Mouse (Mus musculus) neural tube, embryonic 13.5 days (tissue): ENCODE data around the gene Ccdc105. TPM values are rescaled to one million over a fixed set of nuclear protein-coding genes. Genes with fewer than 3 reads are reported as not detected.
A peak's percentile ranks its signal among the peaks of the same experiment; 100 is the strongest.

Experiments used
- ATAC-seq: fragments of 200-750 bp; cut with Nextera tagmentation; 2 replicates; pipeline ENCODE4 v1.8.0; 2017; ENCODE audit warnings: low read depth, mild to moderate bottlenecking, moderate TSS enrichment, moderate library complexity
- H3K27ac ChIP-seq: fragments of 300-500 bp; sonication (generic); replicated peaks from 2 replicates; pipeline ENCODE4 v1.5.1; 2015; ENCODE audit warnings: moderate library complexity, mild to moderate bottlenecking, inconsistent platforms
- H3K27me3 ChIP-seq: fragments of 300-500 bp; sonication (generic); 2 replicates; pipeline ENCODE4 v1.6.1; 2015; ENCODE audit warnings: mild to moderate bottlenecking, inconsistent platforms
- H3K36me3 ChIP-seq: fragments of 300-500 bp; sonication (generic); 2 replicates; pipeline ENCODE4 v1.6.1; 2015; ENCODE audit warnings: mild to moderate bottlenecking, inconsistent platforms
- H3K4me1 ChIP-seq: fragments of 300-500 bp; sonication (generic); replicated peaks from 2 replicates; pipeline ENCODE4 v1.6.1; 2015; ENCODE audit warnings: inconsistent platforms
- H3K4me2 ChIP-seq: fragments of 300-500 bp; sonication (generic); 2 replicates; pipeline ENCODE4 v1.6.1; 2015; ENCODE audit warnings: inconsistent platforms, mild to moderate bottlenecking, moderate library complexity
- H3K4me3 ChIP-seq: fragments of 300-500 bp; sonication (generic); 2 replicates; pipeline ENCODE4 v1.5.1; 2015; ENCODE audit warnings: mild to moderate bottlenecking, inconsistent platforms
- H3K9ac ChIP-seq: fragments of 300-500 bp; sonication (generic); 2 replicates; pipeline ENCODE4 v1.6.1; 2015; ENCODE audit warnings: moderate library complexity, mild to moderate bottlenecking, inconsistent platforms
- H3K9me3 ChIP-seq: fragments of 300-500 bp; sonication (generic); 2 replicates; pipeline ENCODE4 v1.6.1; 2016; ENCODE audit warnings: inconsistent platforms
- WGBS: fragments of 180-500 bp; shearing (Covaris S2); methylation state at CpG from one replicate; pipeline ENCODE4 v1.1.7; 2015; 5-methylcytosine and 5-hydroxymethylcytosine counted together
- polyA plus RNA-seq: library from polyadenylated mRNA; unstranded; fragments of >200 nt; fragmentation: Nextera tagmentation; extraction: Ambion mirVana; gene quantifications from 2 replicates; pipeline ENCODE4 v1.2.1, GENCODE M21; 2015

Ccdc105 gene
- 0.11 and 0.18 TPM in 2 replicates for polyA plus RNA-seq

GRCm38 (mm10) chr10:78752452-78753191 lies at the start of gene Ccdc105:
TSS of gene Ccdc105 (minus strand) at chr10:78753065.
- ATAC-seq = peak; percentile 96
- Histone ChIP-seq H3K4me2 (peak within 1 kb of the TSS; percentile 78), H3K9ac (peak within 1 kb of the TSS; percentile 79), H3K27me3 (peaks cover 20% of the 10 kb centered on the region), H3K4me1 (peaks cover 8% of the 10 kb centered on the region), H3K36me3 (no peaks in the 10 kb centered on the region), H3K4me3 (peak within 1 kb of the TSS; percentile 53), H3K27ac (peak within 1 kb of the TSS; percentile 91), H3K9me3 (no peaks in the 10 kb centered on the region)
- WGBS = under 1% methylated on average over 59 of the region's 61 CpGs

DNA sequence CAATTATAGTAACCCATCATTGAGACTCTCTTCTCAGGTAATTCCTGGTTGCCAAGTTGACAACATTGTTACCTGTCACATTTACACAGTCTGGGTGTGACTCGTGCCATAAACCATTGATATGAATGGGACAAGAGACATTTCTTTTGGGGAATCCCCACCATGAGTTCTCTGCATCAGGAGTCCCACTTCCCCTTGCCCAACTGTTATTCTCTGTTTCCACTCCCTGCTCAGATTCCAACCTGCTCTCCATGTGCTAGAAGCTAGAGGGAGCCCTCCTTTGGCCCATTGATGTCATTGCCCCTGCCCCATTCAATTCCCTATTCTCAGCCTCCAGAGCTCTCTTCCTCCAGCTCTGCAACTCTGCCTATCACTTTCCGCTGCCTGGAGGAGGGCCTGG lies 48.6 kb upstream of the Ccdc105 start:
- H3K4me3 ChIP-seq = no peak overlapping the region
- H3K9me3 ChIP-seq = no peaks in the 10 kb centered on the region
- no peak overlapping the region for H3K9ac ChIP-seq
- H3K4me1 ChIP-seq = no peaks in the 10 kb centered on the region
- H3K27me3 ChIP-seq = no peaks in the 10 kb centered on the region
- WGBS = 82% methylated on average over 2 of the region's 2 CpGs
- H3K27ac ChIP-seq = no peak overlapping the region
- no peak overlapping the region for H3K4me2 ChIP-seq
- H3K36me3 ChIP-seq = no peaks in the 10 kb centered on the region
- ATAC-seq = no peak

- H3K4me1 ChIP-seq = peaks cover 14% of the 10 kb centered on the region
- H3K9ac ChIP-seq = no peak overlapping the region
- no peak overlapping the region for H3K4me2 ChIP-seq
- H3K9me3 ChIP-seq = no peaks in the 10 kb centered on the region
- H3K36me3 ChIP-seq = no peaks in the 10 kb centered on the region
- no peak overlapping the region for H3K4me3 ChIP-seq
- ATAC-seq = no peak
- 43% methylated on average over 1 of the region's 1 CpGs for WGBS
- no peaks in the 10 kb centered on the region for H3K27me3 ChIP-seq
- no peak overlapping the region for H3K27ac ChIP-seq
Measured at GRCm38 (mm10) chr10:78790561-78790960, 37.7 kb upstream of the Ccdc105 start.

DNA sequence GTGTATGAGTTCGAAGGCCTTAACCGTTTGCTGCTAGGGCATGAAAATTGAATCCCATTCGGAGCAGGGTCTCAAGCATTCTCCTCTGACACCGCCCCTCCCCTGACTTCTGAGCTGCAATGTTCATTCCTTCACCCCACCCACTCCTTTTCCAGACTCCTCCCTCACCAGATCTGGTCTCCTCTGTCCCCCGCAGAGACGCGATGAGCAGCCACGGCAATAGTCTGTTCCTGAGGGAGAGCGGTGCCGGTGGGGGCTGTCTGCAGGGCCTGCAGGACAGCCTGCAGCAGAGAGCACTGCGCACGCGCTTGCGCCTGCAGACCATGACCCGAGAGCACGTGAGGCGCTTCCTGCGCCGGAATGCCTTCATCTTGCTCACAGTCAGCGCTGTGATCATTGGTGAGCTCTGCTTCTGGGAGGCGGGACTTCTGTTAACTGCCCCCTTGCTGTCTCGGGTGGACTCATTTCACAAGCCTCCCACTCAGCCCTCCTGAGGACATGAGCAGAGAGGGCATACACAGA lies 34.8 kb upstream of the Ccdc105 start:
- peaks cover 23% of the 10 kb centered on the region for H3K4me1 ChIP-seq
- peak; percentile 97 for ATAC-seq
- 5% methylated on average over 22 of the region's 22 CpGs for WGBS
- H3K27ac ChIP-seq = peak overlapping the region; percentile 87
- no peaks in the 10 kb centered on the region for H3K36me3 ChIP-seq
- H3K27me3 ChIP-seq = no peaks in the 10 kb centered on the region
- peak overlapping the region; percentile 53 for H3K4me3 ChIP-seq
- H3K9ac ChIP-seq = peak overlapping the region; percentile 80
- H3K9me3 ChIP-seq = no peaks in the 10 kb centered on the region
- H3K4me2 ChIP-seq = peak overlapping the region; percentile 66

DNA sequence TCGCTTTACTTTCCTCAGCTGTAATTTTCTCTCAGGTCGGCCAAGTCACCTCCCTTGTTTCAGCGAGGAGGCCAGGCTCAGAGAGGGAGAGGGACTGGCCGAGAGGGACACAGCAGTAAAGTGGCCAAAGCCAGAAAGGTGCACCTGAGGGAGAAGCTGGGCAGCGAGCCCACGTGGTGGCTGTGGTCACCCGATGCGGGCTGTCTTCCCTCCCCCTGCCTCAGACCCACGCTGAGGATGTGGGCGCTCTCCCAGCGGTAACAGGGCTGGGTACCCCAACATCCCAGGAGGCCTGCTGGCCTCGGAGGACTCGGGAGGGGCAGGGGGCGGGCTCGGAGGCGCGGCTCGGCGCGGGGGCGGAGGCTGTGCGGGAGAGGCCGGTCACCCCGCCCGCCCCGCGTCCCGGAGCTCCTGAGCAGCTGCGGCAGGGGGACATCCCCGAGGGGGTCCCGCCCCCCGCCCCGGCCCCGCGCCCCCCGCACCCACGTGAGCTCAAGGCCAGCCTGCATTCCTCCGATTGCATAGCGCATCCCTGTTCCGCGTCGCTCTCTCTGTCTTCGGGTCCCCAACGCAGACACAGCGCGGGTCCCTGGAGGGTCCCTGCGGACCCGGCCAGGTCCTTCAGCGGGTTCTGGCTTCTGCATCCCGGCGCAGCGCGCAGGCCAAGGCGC lies 27.3 kb upstream of the Ccdc105 start, which contains the start of gene Slc1a6:
Gene Slc1a6, plus strand, starts transcription at position 516 of the 671 bp plus-strand sequence.
- Histone ChIP-seq H3K9ac (peak within 1 kb of the TSS; percentile 84), H3K9me3 (no peaks in the 10 kb centered on the region), H3K4me1 (peaks cover 30% of the 10 kb centered on the region), H3K4me2 (peak within 1 kb of the TSS; percentile 97), H3K27ac (peak within 1 kb of the TSS; percentile 38; the same call in 1 of the 2 replicates), H3K4me3 (peak within 1 kb of the TSS; percentile 62), H3K27me3 (no peaks in the 10 kb centered on the region), H3K36me3 (no peaks in the 10 kb centered on the region)
- peak; percentile 75 for ATAC-seq
- WGBS = under 1% methylated on average over 40 of the region's 54 CpGs

DNA sequence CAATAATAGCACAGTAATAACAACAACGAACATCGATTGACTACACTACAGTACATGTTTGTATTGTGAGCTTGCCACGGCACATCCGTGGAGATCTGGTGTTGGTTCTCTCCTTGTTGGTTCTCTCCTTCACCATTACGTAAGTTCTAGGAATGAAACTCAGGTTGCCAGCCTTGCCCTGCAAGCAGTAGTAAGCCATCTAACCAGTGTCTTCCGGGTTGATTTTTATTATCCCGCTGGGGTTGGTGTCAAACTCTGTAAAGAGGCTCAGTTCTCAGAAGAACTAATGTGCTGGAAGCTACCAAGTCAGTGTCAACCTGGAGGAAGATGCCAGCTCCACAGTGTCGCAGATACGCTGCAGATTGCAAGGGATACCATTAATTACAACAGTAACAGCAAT lies 26.7 kb upstream of the Ccdc105 start:
- no peaks in the 10 kb centered on the region for H3K27me3 ChIP-seq
- peak overlapping the region; percentile 84 for H3K9ac ChIP-seq
- H3K4me1 ChIP-seq = peaks cover 30% of the 10 kb centered on the region
- H3K36me3 ChIP-seq = no peaks in the 10 kb centered on the region
- no peaks in the 10 kb centered on the region for H3K9me3 ChIP-seq
- WGBS = 53% methylated on average over 9 of the region's 9 CpGs
- peak overlapping the region; percentile 97 for H3K4me2 ChIP-seq
- H3K27ac ChIP-seq = peak overlapping the region; percentile 38; the same call in 1 of the 2 replicates
- 0 out of 2 replicates have a peak, but pooled peaks have one; percentile 8 for ATAC-seq
- H3K4me3 ChIP-seq = peak overlapping the region; percentile 62

GRCm38 (mm10) chr10:78775830-78776229 lies 23.0 kb upstream of the Ccdc105 start:
- Histone ChIP-seq H3K36me3 (no peaks in the 10 kb centered on the region), H3K27me3 (no peaks in the 10 kb centered on the region), H3K4me2 (no peak overlapping the region), H3K9me3 (no peaks in the 10 kb centered on the region), H3K4me3 (no peak overlapping the region), H3K9ac (no peak overlapping the region), H3K27ac (no peak overlapping the region), H3K4me1 (peaks cover 19% of the 10 kb centered on the region)
- WGBS = 33% methylated on average over 4 of the region's 4 CpGs
- ATAC-seq = 0 out of 2 replicates have a peak, but pooled peaks have one; percentile 13

GRCm38 (mm10) chr10:78765570-78765969 lies 12.7 kb upstream of the Ccdc105 start:
- 0 out of 2 replicates have a peak, but pooled peaks cover 4% of the 10 kb centered on the region for H3K9me3 ChIP-seq
- H3K9ac ChIP-seq = no peak overlapping the region
- no peak overlapping the region for H3K4me2 ChIP-seq
- H3K27me3 ChIP-seq = no peaks in the 10 kb centered on the region
- H3K36me3 ChIP-seq = no peaks in the 10 kb centered on the region
- no peaks in the 10 kb centered on the region for H3K4me1 ChIP-seq
- H3K4me3 ChIP-seq = no peak overlapping the region
- WGBS = 88% methylated on average over 1 of the region's 1 CpGs
- ATAC-seq = no peak
- H3K27ac ChIP-seq = no peak overlapping the region

DNA sequence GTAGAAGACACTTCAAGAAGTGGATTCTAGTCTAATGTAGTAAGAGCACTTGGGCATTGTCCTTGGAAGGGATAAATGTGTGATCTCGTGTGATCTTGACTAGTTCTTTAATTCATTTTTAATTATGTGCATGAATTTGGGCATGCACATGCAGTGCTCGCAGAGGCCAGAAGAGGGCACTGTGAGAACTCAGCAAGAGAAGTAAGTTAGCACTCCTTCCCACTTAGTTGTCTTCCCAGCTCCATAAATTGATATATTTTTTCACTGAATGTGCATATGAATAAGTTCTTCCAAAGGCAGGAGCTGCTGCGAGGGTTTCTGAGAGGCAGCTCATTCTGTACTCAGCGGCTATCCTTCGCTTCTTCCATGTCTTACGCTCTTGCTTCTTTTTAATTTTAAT lies 3.2 kb upstream of the Ccdc105 start:
- H3K9me3 ChIP-seq = no peaks in the 10 kb centered on the region
- ATAC-seq = no peak
- WGBS = 36% methylated on average over 6 of the region's 6 CpGs

GRCm38 (mm10) chr10:78748946-78749345 lies 3.9 kb downstream of the Ccdc105 start:
- no peak overlapping the region for H3K4me2 ChIP-seq
- WGBS = 89% methylated on average over 6 of the region's 6 CpGs
- no peak overlapping the region for H3K27ac ChIP-seq
- ATAC-seq = no peak
- peaks cover 20% of the 10 kb centered on the region for H3K27me3 ChIP-seq
- peaks cover 13% of the 10 kb centered on the region for H3K4me1 ChIP-seq
- no peak overlapping the region for H3K4me3 ChIP-seq
- H3K9ac ChIP-seq = no peak overlapping the region
- H3K36me3 ChIP-seq = no peaks in the 10 kb centered on the region
- H3K9me3 ChIP-seq = no peaks in the 10 kb centered on the region

More for the DNA sequence above, 3.2 kb upstream of the Ccdc105 start:
- Histone ChIP-seq H3K4me1 (peaks cover 7% of the 10 kb centered on the region), H3K27ac (no peak overlapping the region), H3K4me2 (no peak overlapping the region), H3K27me3 (peaks cover 7% of the 10 kb centered on the region; the same call in 1 of the 2 replicates), H3K4me3 (no peak overlapping the region), H3K36me3 (no peaks in the 10 kb centered on the region), H3K9ac (no peak overlapping the region)

DNA sequence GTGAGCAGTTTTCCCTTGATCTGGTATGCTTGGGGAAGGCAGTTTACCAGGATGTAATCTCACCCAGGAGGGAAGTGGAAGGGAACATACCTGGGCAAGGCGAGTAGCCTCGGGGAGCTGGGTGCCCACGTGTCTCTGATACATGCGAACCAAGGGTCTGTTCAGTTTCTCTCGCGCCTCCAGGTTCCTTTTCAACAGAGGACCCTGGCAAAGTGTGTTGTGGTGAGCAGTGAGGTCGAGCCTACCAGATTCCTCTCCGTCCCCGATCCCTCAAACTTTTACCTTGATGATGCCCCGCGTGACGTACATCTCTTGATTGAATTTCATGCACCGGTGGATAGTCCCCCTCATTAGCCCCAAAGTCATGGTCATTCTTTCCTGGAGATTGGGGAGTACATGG lies 4.7 kb downstream of the Ccdc105 start:
- no peak for ATAC-seq
- H3K27ac ChIP-seq = no peak overlapping the region
- 80% methylated on average over 13 of the region's 13 CpGs for WGBS
- H3K9ac ChIP-seq = no peak overlapping the region
- peaks cover 20% of the 10 kb centered on the region for H3K27me3 ChIP-seq
- H3K36me3 ChIP-seq = no peaks in the 10 kb centered on the region
- no peaks in the 10 kb centered on the region for H3K9me3 ChIP-seq
- H3K4me2 ChIP-seq = peak overlapping the region; percentile 60
- no peak overlapping the region for H3K4me3 ChIP-seq
- H3K4me1 ChIP-seq = peaks cover 13% of the 10 kb centered on the region
